Mouse (Mus musculus) forebrain, embryonic 12.5 days (tissue): ENCODE data around the gene Max. TPM values are rescaled to one million over a fixed set of nuclear protein-coding genes. Genes with fewer than 3 reads are reported as not detected.

ENCODE experiments used
- ATAC-seq: fragments of 200-750 bp; cut with Nextera tagmentation; 2 replicates; pipeline ENCODE4 v1.8.0; 2017; ENCODE audit warnings: moderate TSS enrichment; ENCODE audit not compliant: low FRiP score
- H3K27ac ChIP-seq: fragments of 300-500 bp; sonication (generic); 2 replicates; pipeline ENCODE4 v1.5.1; 2016; ENCODE audit warnings: mild to moderate bottlenecking
- H3K27me3 ChIP-seq: fragments of 300-500 bp; sonication (generic); 2 replicates; pipeline ENCODE4 v1.6.1; 2016; ENCODE audit warnings: mild to moderate bottlenecking
- H3K36me3 ChIP-seq: fragments of 300-500 bp; sonication (generic); replicated peaks from 2 replicates; pipeline ENCODE4 v1.6.1; 2016; ENCODE audit warnings: mild to moderate bottlenecking
- H3K4me1 ChIP-seq: fragments of 300-500 bp; sonication (generic); 2 replicates; pipeline ENCODE4 v1.6.1; 2016
- H3K4me2 ChIP-seq: fragments of 300-500 bp; sonication (generic); 2 replicates; pipeline ENCODE4 v1.6.1; 2016; ENCODE audit warnings: mild to moderate bottlenecking, moderate library complexity
- H3K4me3 ChIP-seq: fragments of 300-500 bp; sonication (generic); replicated peaks from 2 replicates; pipeline ENCODE4 v1.5.1; 2016; ENCODE audit warnings: mild to moderate bottlenecking
- H3K9ac ChIP-seq: fragments of 300-500 bp; sonication (generic); 2 replicates; pipeline ENCODE4 v1.6.1; 2016; ENCODE audit warnings: mild to moderate bottlenecking
- H3K9me3 ChIP-seq: fragments of 300-500 bp; sonication (generic); 2 replicates; pipeline ENCODE4 v1.6.1; 2016
- WGBS: fragments of 180-500 bp; shearing (Covaris S2); methylation state at CpG from one replicate; pipeline ENCODE4 v1.1.7; 2016; 5-methylcytosine and 5-hydroxymethylcytosine counted together
- polyA plus RNA-seq: library from polyadenylated mRNA; unstranded; fragments of >200 nt; fragmentation: Nextera tagmentation; extraction: Ambion mirVana; gene quantifications from 2 replicates; pipeline ENCODE4 v1.2.1, GENCODE M21; 2016

Max gene
- polyA plus RNA-seq, 1 experiment from 2014 or later, result 23.4 TPM

DNA sequence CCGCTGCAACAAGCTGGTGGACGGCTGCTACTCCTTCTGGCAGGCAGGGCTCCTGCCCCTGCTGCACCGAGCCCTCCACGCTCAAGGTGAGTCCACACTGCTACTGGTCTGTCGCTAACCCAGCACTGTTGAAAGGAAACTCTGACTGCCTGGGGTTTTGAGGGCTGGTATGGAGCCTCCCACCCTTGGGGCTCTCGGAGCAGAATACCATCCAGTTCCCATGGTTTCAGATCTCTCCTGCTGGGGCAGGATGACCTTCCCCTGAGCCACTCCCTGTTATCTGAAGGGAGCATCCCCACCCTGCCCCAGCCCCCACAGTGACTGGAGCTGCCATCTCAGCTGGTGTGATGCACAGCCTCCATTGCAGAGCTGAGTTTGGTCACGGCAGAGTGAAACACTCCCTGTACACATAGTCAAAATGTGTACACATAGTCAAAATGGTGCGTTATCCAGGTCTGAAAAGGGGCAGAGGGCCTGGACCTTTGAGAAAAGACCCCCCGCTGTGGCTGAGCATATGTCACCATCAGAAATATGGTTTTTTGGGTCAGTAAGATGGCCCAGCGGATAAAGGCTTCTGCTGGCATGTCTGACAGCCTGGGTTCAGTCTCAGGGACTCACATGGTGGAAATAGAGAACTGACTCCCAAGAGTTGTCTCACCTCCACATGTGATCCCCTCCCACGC is 51.6 kb downstream of the Max start:
- Histone ChIP-seq H3K36me3 (peaks cover 13% of the 10 kb centered on the region), H3K4me2 (no peak overlapping the region), H3K27me3 (no peaks in the 10 kb centered on the region), H3K27ac (no peak overlapping the region), H3K9ac (no peak overlapping the region), H3K9me3 (no peaks in the 10 kb centered on the region), H3K4me3 (no peak overlapping the region), H3K4me1 (no peaks in the 10 kb centered on the region; the same call in 1 of the 2 replicates)
- no peak for ATAC-seq
- 80% methylated on average over 11 of the region's 11 CpGs for WGBS

- Histone ChIP-seq H3K9ac (no peak overlapping the region), H3K36me3 (peaks cover 13% of the 10 kb centered on the region), H3K4me1 (no peaks in the 10 kb centered on the region; the same call in 1 of the 2 replicates), H3K27me3 (no peaks in the 10 kb centered on the region), H3K9me3 (no peaks in the 10 kb centered on the region), H3K4me2 (no peak overlapping the region), H3K27ac (no peak overlapping the region), H3K4me3 (no peak overlapping the region)
- WGBS, result 88% methylated on average over 5 of the region's 5 CpGs
- ATAC-seq, result no peak
Measured at GRCm38 (mm10) chr12:76909218-76909617, 52.8 kb downstream of the Max start.

DNA sequence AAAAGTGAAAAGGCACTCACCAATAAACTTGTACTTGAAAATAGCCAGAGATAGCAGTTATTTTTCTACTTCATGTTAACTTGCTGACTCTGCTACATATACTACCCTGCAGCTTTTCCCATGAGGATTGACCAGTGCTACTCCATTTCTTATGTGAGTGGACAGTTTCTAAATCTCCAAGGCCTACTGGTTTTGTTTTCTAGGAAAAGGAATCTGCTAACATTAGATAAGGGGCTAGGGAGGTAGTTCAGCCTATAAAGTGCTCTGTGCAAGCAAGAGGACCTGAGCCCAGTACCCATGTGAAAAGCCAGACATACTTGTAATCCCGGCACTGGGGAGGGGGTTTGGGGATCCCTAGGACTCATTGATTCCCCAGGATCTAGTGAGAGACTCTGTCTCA is 55.7 kb downstream of the Max start:
- WGBS, result 86% methylated on average over 1 of the region's 1 CpGs
- H3K9me3 ChIP-seq, result no peaks in the 10 kb centered on the region
- no peak overlapping the region for H3K9ac ChIP-seq
- H3K27me3 ChIP-seq, result no peaks in the 10 kb centered on the region
- H3K36me3 ChIP-seq, result peaks cover 13% of the 10 kb centered on the region
- no peak overlapping the region for H3K4me3 ChIP-seq
- no peaks in the 10 kb centered on the region; the same call in 1 of the 2 replicates for H3K4me1 ChIP-seq
- no peak overlapping the region for H3K27ac ChIP-seq
- no peak overlapping the region for H3K4me2 ChIP-seq
- no peak for ATAC-seq

DNA sequence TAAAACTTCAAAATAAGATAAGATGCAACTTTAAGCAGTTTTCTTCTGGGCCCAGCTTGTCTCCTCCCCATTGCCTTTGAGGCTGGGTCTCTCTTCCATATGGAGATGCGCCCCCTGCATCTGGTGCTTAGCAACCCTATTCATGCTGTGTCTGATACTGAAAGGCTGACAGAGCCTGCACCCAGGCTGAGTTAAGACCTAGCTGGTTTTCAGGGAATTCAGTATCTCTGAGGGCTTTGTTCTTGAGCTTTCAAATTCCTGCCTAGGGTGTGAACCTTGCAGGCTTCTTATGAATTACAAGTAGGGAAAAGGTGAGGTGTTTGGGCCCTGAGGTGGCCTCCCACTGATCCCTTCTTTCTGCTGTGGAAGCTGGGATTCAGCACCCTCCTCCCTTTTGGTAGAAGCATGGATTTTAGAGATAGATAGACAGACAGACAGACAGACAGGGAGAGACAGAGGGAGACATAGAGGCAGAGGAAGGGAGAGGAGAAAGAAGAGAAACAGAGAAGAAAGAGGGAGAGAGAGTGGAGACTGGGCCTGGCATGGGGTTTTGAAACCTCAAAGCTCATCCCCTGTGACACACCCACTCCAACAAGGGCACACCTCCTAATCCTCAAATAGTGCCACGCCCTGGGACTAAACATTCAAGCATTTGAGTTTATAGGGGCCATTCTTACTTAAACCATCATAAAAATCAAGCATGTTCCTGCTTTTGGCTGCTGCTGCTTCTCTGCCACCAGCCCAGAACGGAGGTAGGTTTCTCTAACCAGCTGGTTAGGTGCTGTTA is 60.3 kb downstream of the Max start:
- Histone ChIP-seq H3K36me3 (peaks cover 11% of the 10 kb centered on the region; the same call in 1 of the 2 replicates), H3K27me3 (no peaks in the 10 kb centered on the region), H3K4me1 (no peaks in the 10 kb centered on the region), H3K9me3 (no peaks in the 10 kb centered on the region), H3K4me2 (no peak overlapping the region), H3K27ac (no peak overlapping the region), H3K9ac (no peak overlapping the region), H3K4me3 (no peak overlapping the region)
- 79% methylated on average over 3 of the region's 3 CpGs for WGBS
- no peak for ATAC-seq

- no peaks in the 10 kb centered on the region for H3K9me3 ChIP-seq
- no peak for ATAC-seq
- peaks cover 9% of the 10 kb centered on the region for H3K4me1 ChIP-seq
- no peak overlapping the region for H3K9ac ChIP-seq
- no peaks in the 10 kb centered on the region for H3K27me3 ChIP-seq
- peaks cover 5% of the 10 kb centered on the region; the same call in 1 of the 2 replicates for H3K36me3 ChIP-seq
- no peak overlapping the region for H3K27ac ChIP-seq
- no peak overlapping the region for H3K4me3 ChIP-seq
- WGBS, result 92% methylated on average over 10 of the region's 10 CpGs
- no peak overlapping the region for H3K4me2 ChIP-seq
Measured at GRCm38 (mm10) chr12:76899261-76899975, 62.6 kb downstream of the Max start.

DNA sequence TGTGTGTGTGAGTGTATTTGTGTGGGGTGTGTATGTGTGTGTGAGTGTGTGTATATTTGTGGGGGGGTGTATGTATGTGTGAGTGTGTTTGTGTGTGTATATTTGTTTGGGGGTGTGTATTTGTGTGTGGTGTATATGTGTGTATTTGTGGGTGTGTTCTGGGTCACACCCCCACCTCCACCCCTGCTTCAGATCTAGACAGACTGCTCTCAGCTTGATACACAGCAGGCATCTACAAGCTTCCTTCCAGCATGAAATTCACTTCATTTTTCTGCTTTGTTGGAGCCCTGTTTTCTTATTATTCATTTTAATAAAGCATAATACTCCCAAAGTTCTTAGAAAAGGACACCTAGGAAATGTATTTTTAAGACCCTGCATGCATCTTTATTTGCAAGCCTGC is 63.9 kb downstream of the Max start:
- Histone ChIP-seq H3K4me1 (peaks cover 9% of the 10 kb centered on the region), H3K9ac (no peak overlapping the region), H3K27me3 (no peaks in the 10 kb centered on the region), H3K36me3 (peaks cover 5% of the 10 kb centered on the region; the same call in 1 of the 2 replicates), H3K27ac (no peak overlapping the region), H3K4me2 (no peak overlapping the region), H3K4me3 (no peak overlapping the region), H3K9me3 (no peaks in the 10 kb centered on the region)
- ATAC-seq, result no peak

- Histone ChIP-seq H3K9ac (no peak overlapping the region), H3K4me2 (no peak overlapping the region), H3K4me1 (peaks cover 9% of the 10 kb centered on the region), H3K36me3 (peaks cover 13% of the 10 kb centered on the region), H3K4me3 (no peak overlapping the region), H3K9me3 (no peaks in the 10 kb centered on the region), H3K27ac (no peak overlapping the region), H3K27me3 (no peaks in the 10 kb centered on the region)
- WGBS, result 88% methylated on average over 10 of the region's 10 CpGs
- no peak for ATAC-seq
Measured at GRCm38 (mm10) chr12:76897006-76897405, 65.0 kb downstream of the Max start.

DNA sequence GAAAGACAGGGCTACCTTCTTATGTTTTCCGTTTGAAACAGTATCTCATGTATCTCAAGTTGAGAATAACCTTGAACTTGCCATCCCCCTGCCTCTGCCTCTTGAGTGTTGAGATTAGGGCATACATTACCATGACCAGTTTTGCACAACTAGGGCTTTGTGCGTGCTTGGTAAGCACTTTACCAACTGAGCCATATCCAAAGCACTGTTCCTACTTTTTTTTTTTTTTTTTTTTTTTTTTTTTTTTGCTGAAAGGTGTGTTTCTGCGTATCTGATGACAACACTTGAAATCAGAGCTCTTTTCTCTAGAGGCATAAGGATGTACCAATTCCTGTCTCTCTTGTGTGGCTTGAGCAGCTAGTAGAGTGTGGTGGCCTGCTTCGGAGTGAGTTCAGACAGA is 65.4 kb downstream of the Max start:
- Histone ChIP-seq H3K36me3 (peaks cover 14% of the 10 kb centered on the region), H3K27ac (no peak overlapping the region), H3K9ac (no peak overlapping the region), H3K4me2 (no peak overlapping the region), H3K4me1 (peaks cover 9% of the 10 kb centered on the region), H3K9me3 (no peaks in the 10 kb centered on the region), H3K4me3 (no peak overlapping the region), H3K27me3 (no peaks in the 10 kb centered on the region)
- no peak for ATAC-seq
- 93% methylated on average over 4 of the region's 4 CpGs for WGBS

GRCm38 (mm10) chr12:76895777-76896176 is 66.2 kb downstream of the Max start:
- peak; percentile 63; the same call in 1 of the 2 replicates for ATAC-seq
- Histone ChIP-seq H3K4me3 (no peak overlapping the region), H3K9ac (no peak overlapping the region), H3K27me3 (no peaks in the 10 kb centered on the region), H3K4me2 (no peak overlapping the region), H3K9me3 (no peaks in the 10 kb centered on the region), H3K27ac (peak overlapping the region; percentile 31; the same call in 1 of the 2 replicates), H3K36me3 (peaks cover 11% of the 10 kb centered on the region), H3K4me1 (peaks cover 9% of the 10 kb centered on the region)
- 24% methylated on average over 7 of the region's 7 CpGs for WGBS

DNA sequence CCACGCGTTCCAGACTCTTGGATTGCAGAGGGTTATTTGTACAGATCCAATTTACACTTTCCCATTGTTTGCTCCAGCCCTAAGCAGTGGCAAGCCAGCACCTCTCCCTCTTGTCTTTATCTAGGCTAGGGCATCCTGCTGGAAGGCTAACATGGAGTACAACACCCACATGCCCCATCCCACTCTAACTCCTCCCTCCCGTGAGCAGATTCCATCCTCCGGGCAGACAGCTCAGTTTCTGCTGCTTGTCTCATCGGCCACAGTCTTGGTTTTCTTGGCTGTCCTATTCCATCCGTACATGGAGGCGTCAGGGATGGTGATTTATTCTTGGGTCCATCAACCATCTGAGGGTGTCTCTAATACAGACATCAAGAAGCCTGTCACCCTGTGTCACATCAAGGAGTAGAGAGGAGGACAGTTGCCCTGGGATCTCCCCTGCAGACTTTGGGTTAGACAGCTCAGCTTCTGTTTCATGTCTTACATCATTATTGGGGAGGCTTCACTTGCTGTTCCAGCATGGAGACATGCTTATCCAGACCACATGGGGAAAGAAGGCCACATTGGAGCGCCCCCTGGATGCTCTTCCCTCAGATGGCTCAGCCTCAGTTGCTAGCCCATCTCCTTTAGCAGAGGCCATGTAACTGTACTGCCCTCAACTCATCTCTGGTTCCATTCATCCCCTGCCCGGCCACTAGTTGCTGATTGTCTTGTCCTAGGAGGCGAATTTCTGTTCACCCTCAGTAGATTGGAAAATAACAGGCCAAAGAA is 67.0 kb downstream of the Max start:
- ATAC-seq, result no peak
- H3K4me1 ChIP-seq, result peaks cover 9% of the 10 kb centered on the region
- H3K4me3 ChIP-seq, result no peak overlapping the region
- no peak overlapping the region for H3K9ac ChIP-seq
- 80% methylated on average over 10 of the region's 10 CpGs for WGBS
- no peak overlapping the region for H3K27ac ChIP-seq
- no peaks in the 10 kb centered on the region for H3K27me3 ChIP-seq
- no peak overlapping the region for H3K4me2 ChIP-seq
- H3K36me3 ChIP-seq, result peaks cover 11% of the 10 kb centered on the region
- no peaks in the 10 kb centered on the region for H3K9me3 ChIP-seq

GRCm38 (mm10) chr12:76892910-76893695 is 68.9 kb downstream of the Max start:
- no peak overlapping the region for H3K27ac ChIP-seq
- H3K9ac ChIP-seq, result no peak overlapping the region
- H3K4me3 ChIP-seq, result no peak overlapping the region
- no peaks in the 10 kb centered on the region for H3K27me3 ChIP-seq
- peaks cover 11% of the 10 kb centered on the region; the same call in 1 of the 2 replicates for H3K36me3 ChIP-seq
- H3K4me2 ChIP-seq, result no peak overlapping the region
- H3K4me1 ChIP-seq, result peaks cover 9% of the 10 kb centered on the region
- 89% methylated on average over 16 of the region's 16 CpGs for WGBS
- H3K9me3 ChIP-seq, result no peaks in the 10 kb centered on the region
- no peak for ATAC-seq
